Mouse (Mus musculus) cortical plate, adult 2 months (tissue): Measurements from ENCODE around the gene Stk39.

Experiments
- CTCF ChIP-seq: fragments of 200-500 bp; IDR thresholded peaks from 2 replicates; pipeline ENCODE4 v1.5.1; 2011; ENCODE audit warnings: mild to moderate bottlenecking, control low read depth, low read length; ENCODE audit not compliant: insufficient read depth; ENCODE audit errors: extremely low read depth
- POLR2A ChIP-seq: fragments of 200-500 bp; IDR thresholded peaks from 2 replicates; pipeline ENCODE4 v1.6.1; 2011; ENCODE audit warnings: mild to moderate bottlenecking, low read length, control low read depth; ENCODE audit not compliant: insufficient read depth; ENCODE audit errors: extremely low read depth

DNA sequence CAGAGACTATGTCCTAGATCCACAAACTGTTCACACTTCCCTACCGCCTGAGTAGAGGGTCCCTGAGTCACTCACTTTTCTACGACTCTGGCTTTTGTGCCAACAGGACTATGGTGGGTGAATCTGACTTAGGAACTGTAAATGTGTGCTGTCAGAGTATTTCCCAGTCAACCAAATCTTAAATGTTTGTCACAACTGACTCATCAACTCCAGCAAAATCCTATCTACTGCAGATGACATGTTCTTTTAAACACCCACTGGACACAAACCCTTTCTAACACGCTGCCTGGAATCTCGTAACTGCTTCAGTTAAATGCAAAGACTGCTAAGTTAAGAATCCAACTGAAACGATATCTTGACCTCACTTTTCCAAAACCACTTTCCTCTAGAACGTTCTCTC, 135.2 kb downstream of the Stk39 start:
- TF ChIP-seq POLR2A, result no peak
- TF ChIP-seq CTCF, result no peak
